Mouse (Mus musculus): ENCODE results near the gene Hes3. TPM values are rescaled to one million over a fixed set of nuclear protein-coding genes. Genes with fewer than 3 reads are reported as not detected.
A peak's percentile ranks its signal among the peaks of the same experiment; 100 is the strongest.

Hes3 gene
- polyA plus RNA-seq (2014; fragmentation: Nextera tagmentation; extraction: Ambion mirVana): 8.6 and 12.6 TPM in 2 replicates

DNA sequence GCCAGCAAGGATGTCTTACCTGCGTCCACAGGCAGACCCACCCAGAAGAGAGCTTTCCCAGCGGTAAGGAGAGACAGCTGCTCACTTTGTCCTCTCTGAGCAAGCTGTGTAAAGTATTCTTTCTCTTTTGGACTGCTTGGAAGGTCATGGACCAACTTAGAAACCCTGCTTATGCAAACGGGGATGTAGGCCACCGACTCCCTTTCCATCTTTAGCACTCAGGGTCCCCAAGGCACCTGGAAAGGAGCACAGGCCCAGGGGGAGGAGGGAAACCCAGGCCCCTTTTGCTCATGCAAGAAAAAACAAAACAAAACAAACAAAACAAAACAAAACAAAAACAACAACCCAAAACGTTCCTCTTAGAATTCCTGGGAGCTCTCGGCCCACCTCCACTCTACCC is at the start of gene Hes3:
Hes3 (minus strand) TSS at position 101 of the 400 bp plus-strand sequence.
- peak within 1 kb of the TSS; percentile 25 for H3K4me3 ChIP-seq (ENCODE audit: low read depth, low read length)
- no peaks in the 10 kb centered on the region for H3K9me3 ChIP-seq (ENCODE audit: control insufficient read depth, low read length)
- peaks cover 71% of the 10 kb centered on the region for H3K4me1 ChIP-seq (ENCODE audit: control insufficient read depth, insufficient read depth, low read length)
- H3K9ac ChIP-seq (ENCODE audit: low read length): peak within 1 kb of the TSS; percentile 48
- H3K27ac ChIP-seq (ENCODE audit: low read depth, low read length): peak within 1 kb of the TSS; percentile 40
- DNase-seq (ENCODE audit: low spot score, missing footprints) (peak; percentile 84), ATAC-seq (ENCODE audit: low FRiP score) (no peak)
- H3K36me3 ChIP-seq (ENCODE audit: control insufficient read depth, insufficient read depth, low read length): no peaks in the 10 kb centered on the region
- peak within 1 kb of the TSS; percentile 45 for H3K4me2 ChIP-seq
- peaks cover 71% of the 10 kb centered on the region for H3K27me3 ChIP-seq (ENCODE audit: control insufficient read depth, insufficient read depth, low read length)
- WGBS: 13% methylated on average over 6 of the region's 6 CpGs

DNA sequence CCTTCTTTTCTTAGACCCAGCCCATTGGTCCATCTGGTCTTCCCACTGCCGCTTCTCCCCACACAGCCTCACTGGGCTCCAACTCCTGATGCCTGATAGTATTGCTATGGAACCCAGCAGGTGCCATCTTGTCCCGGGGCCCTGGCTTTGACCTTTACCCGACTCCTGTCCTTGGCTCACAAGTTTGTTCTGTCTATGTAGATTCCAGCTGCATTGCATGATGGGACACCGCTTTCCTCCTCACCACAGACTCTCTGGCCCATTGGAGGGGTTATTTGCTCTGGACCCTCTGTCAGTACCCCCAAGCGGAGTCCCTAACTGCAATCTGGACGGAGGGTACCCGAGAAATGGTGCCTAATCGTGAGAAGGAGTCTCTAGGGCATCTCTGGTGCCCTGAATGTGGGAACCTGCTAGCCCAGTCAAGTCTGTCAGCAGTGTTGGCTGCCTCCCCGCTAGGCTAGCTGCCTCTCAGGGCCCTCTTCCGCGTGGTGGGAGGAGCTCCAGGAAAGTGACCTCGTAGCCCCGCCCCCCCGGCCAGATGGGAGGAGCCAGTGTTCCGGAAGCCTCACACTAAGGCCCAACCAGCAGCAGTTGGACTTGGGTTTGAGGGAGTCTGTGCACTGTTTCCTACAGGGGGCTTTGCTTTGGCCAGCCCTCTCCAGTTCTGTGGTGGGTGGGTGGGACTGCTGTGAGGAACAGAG is 49.3 kb upstream of the Hes3 start:
- peak; percentile 89 for DNase-seq (ENCODE audit: low spot score, missing footprints)
- no peak overlapping the region for H3K9ac ChIP-seq (ENCODE audit: low read length)
- H3K27ac ChIP-seq (ENCODE audit: low read depth, low read length): no peak overlapping the region
- no peak overlapping the region for H3K4me2 ChIP-seq
- no peaks in the 10 kb centered on the region for H3K36me3 ChIP-seq (ENCODE audit: control insufficient read depth, insufficient read depth, low read length)
- H3K27me3 ChIP-seq (ENCODE audit: control insufficient read depth, insufficient read depth, low read length): peaks cover 31% of the 10 kb centered on the region
- no peak overlapping the region for H3K4me3 ChIP-seq (ENCODE audit: low read depth, low read length)
- ATAC-seq (ENCODE audit: low FRiP score): no peak
- H3K9me3 ChIP-seq (ENCODE audit: control insufficient read depth, low read length): no peaks in the 10 kb centered on the region
- WGBS: 38% methylated on average over 15 of the region's 15 CpGs
- peaks cover 14% of the 10 kb centered on the region for H3K4me1 ChIP-seq (ENCODE audit: control insufficient read depth, insufficient read depth, low read length)

DNA sequence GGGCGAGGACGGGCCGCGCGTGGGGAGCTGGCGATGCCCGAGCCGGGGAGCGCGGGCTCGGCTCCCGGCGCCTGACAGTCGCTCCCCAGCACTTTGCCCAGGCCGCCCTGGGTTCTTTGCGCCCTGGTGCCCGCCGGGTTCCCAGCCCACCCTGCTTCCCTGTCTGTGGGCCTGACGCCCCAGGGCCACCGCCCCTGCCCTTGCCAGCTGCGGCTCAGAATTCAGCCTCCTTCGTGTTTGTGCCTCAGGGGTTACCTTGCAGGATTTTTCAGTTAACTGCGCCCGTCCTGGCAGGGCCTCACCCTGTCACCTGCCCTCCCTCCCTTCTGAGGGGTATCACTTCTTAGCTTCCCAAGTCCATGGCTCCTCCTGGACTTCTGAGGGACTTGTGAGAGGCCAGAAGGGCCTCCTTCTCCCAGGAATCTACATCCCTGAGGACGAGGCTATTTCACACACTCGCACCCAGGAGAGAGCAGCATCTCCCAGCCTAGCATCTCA is 47.9 kb upstream of the Hes3 start:
- DNase-seq (ENCODE audit: low spot score, missing footprints) (peak; percentile 91), ATAC-seq (ENCODE audit: low FRiP score) (peak; percentile 17; the same call in 1 of the 2 replicates)
- Histone ChIP-seq H3K36me3 (ENCODE audit: control insufficient read depth, insufficient read depth, low read length) (peaks cover 5% of the 10 kb centered on the region; the same call in 1 of the 2 replicates), H3K4me2 (peak overlapping the region; percentile 100), H3K4me3 (ENCODE audit: low read depth, low read length) (peak overlapping the region; percentile 57), H3K27me3 (ENCODE audit: control insufficient read depth, insufficient read depth, low read length) (peaks cover 31% of the 10 kb centered on the region), H3K9ac (ENCODE audit: low read length) (peak overlapping the region; percentile 61), H3K27ac (ENCODE audit: low read depth, low read length) (no peak overlapping the region), H3K9me3 (ENCODE audit: control insufficient read depth, low read length) (no peaks in the 10 kb centered on the region), H3K4me1 (ENCODE audit: control insufficient read depth, insufficient read depth, low read length) (peaks cover 14% of the 10 kb centered on the region)
- under 1% methylated on average over 21 of the region's 26 CpGs for WGBS

DNA sequence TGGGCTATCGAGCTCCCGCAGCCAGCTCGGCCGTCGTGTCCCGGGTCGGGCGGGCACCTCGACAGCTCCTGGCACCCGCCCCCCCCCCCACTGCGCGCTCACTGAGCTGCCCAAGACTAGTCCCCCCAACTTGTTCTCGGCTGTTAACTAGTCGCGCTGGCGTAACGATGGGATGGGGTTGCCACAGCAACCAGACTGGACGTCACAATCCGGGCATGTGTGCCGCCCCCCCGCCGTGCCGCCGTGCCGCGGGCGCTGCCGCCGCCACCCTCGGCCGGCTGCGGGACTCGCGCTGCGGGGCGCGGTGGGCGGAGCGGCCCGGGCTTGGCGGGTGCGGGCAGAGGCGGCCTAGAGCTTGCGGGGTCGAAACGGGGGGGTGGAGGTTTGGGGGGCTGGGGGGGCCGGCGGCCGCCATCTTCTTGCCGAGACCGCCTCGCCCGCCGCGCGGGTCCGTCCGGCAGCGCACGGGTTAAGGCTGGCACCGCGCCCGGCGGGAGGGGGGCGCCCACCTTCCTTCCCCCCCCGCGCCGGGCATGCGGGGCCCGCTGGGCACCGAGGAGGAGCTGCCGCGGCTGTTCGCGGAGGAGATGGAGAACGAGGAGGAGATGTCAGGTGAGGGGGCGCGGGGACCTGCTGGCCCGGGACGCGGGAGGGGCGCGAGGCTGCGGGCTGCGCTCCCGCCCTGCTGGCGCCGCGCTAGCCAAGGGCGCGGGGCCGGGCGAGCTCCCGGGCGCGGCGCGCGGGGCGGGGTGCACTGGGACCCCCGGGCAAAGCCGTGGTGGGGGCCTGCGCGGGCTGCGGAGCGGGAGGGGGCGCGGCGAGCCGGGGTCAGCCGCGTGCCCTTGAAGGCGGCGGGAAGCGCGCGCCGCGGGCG is 47.2 kb upstream of the Hes3 start, which contains the start of gene Chd5:
Chd5 (plus strand) TSS at position 233 of the 874 bp plus-strand sequence.
- Histone ChIP-seq H3K4me2 (peak within 1 kb of the TSS; percentile 100), H3K9me3 (ENCODE audit: control insufficient read depth, low read length) (no peaks in the 10 kb centered on the region), H3K27ac (ENCODE audit: low read depth, low read length) (no peak within 1 kb of the TSS), H3K9ac (ENCODE audit: low read length) (peak within 1 kb of the TSS; percentile 61), H3K36me3 (ENCODE audit: control insufficient read depth, insufficient read depth, low read length) (peaks cover 5% of the 10 kb centered on the region; the same call in 1 of the 2 replicates), H3K27me3 (ENCODE audit: control insufficient read depth, insufficient read depth, low read length) (peaks cover 31% of the 10 kb centered on the region), H3K4me1 (ENCODE audit: control insufficient read depth, insufficient read depth, low read length) (peaks cover 14% of the 10 kb centered on the region), H3K4me3 (ENCODE audit: low read depth, low read length) (peak within 1 kb of the TSS; percentile 57)
- DNase-seq (ENCODE audit: low spot score, missing footprints) (no peak), ATAC-seq (ENCODE audit: low FRiP score) (peak; percentile 23; the same call in 1 of the 2 replicates)
- 1% methylated on average over 64 of the region's 120 CpGs for WGBS

DNA sequence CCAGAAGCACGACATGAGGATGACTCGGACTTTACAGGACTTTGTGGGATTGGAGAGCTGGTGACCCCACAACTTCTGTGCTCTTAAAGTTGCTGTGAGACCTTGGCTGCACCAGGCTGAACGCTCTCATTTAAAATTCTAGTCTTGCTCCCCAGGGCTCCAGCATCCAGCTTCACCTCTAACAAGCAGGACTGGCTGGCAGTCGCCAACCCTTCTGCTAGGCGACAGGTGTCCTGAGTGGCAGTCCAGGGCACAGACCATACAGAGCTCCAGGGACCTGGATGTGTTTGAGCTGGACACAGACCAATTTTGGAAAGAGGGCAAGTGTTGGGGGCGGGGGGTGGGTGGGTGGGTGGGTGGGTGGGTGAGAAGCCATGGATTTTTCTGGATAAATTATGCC is 46.3 kb upstream of the Hes3 start:
- 20% methylated on average over 6 of the region's 6 CpGs for WGBS

DNA sequence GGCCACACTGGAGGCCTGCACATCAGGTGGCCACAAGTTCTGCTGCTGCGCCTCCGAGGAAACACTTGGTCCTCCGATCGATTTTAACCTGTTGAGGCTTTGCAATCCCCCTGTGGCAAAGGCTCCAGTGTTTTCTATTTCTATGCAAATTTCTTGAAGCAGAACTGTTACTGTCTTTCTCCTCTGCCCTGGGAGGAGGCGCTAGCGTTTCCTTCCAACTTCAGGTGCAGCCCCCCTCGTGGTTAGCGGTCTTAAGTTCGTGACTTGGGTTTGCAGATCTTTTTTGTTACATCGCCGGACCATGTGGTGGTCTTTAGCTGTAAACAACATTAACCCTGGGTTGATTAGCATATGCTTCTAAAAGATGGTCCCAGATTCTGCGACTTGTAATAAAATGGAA is 42.1 kb upstream of the Hes3 start:
- WGBS: 92% methylated on average over 12 of the region's 12 CpGs
- peaks cover 28% of the 10 kb centered on the region for H3K36me3 ChIP-seq (ENCODE audit: control insufficient read depth, insufficient read depth, low read length)
- no peak overlapping the region for H3K4me3 ChIP-seq (ENCODE audit: low read depth, low read length)
- H3K27ac ChIP-seq (ENCODE audit: low read depth, low read length): no peak overlapping the region
- ATAC-seq (ENCODE audit: low FRiP score) (no peak), DNase-seq (ENCODE audit: low spot score, missing footprints) (no peak)
- no peaks in the 10 kb centered on the region for H3K9me3 ChIP-seq (ENCODE audit: control insufficient read depth, low read length)
- peaks cover 3% of the 10 kb centered on the region for H3K4me1 ChIP-seq (ENCODE audit: control insufficient read depth, insufficient read depth, low read length)
- H3K4me2 ChIP-seq: no peak overlapping the region
- peaks cover 5% of the 10 kb centered on the region for H3K27me3 ChIP-seq (ENCODE audit: control insufficient read depth, insufficient read depth, low read length)
- H3K9ac ChIP-seq (ENCODE audit: low read length): no peak overlapping the region

More for the DNA sequence above, 46.3 kb upstream of the Hes3 start:
- H3K27ac ChIP-seq (ENCODE audit: low read depth, low read length): no peak overlapping the region
- no peak overlapping the region for H3K4me3 ChIP-seq (ENCODE audit: low read depth, low read length)
- H3K4me2 ChIP-seq: no peak overlapping the region
- DNase-seq (ENCODE audit: low spot score, missing footprints) (no peak), ATAC-seq (ENCODE audit: low FRiP score) (no peak)
- peaks cover 14% of the 10 kb centered on the region for H3K4me1 ChIP-seq (ENCODE audit: control insufficient read depth, insufficient read depth, low read length)
- peaks cover 31% of the 10 kb centered on the region for H3K27me3 ChIP-seq (ENCODE audit: control insufficient read depth, insufficient read depth, low read length)
- peaks cover 8% of the 10 kb centered on the region; the same call in 1 of the 2 replicates for H3K36me3 ChIP-seq (ENCODE audit: control insufficient read depth, insufficient read depth, low read length)
- H3K9ac ChIP-seq (ENCODE audit: low read length): no peak overlapping the region
- H3K9me3 ChIP-seq (ENCODE audit: control insufficient read depth, low read length): no peaks in the 10 kb centered on the region

DNA sequence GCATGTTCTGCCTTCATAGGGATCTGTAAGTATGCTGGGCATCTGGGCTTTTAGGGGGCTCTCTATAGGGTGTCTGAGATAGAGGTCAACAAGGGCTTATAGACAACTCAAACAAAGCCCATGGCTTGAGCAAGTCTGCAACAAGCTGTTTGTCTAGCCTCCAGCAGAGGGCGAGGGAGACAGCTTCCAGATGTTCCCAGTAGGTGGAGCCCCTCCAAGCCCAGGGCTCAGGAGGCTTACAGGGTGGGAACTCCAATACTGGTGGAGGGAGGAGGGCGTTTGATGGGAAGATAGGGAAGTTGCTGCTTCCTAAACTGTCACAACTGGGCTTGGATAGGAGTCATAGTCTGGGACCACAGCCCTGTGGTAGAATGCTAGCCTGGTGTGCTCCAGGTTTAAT is 41.5 kb upstream of the Hes3 start:
- 46% methylated on average over 2 of the region's 2 CpGs for WGBS
- Histone ChIP-seq H3K27ac (ENCODE audit: low read depth, low read length) (no peak overlapping the region), H3K36me3 (ENCODE audit: control insufficient read depth, insufficient read depth, low read length) (peaks cover 28% of the 10 kb centered on the region)

DNA sequence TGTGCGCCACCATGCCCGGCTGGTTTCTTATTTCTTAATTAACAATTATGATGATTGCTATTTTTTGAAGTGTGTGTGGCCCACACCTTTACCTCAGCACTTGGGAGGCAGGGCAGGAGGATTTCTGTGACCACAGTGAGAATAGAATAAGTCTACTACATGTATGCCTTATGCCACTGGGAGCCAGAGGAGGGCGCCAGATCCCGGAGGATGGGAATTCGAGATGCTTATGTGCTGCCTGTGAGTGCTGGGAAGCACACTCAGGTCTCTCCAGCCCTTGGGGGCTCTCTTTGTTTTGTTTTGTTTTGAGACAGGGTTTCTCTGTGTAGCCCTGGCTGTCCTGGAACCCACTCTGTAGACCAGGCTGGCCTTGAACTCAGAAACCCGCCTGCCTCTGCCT is 37.2 kb upstream of the Hes3 start:
- peaks cover 13% of the 10 kb centered on the region for H3K4me1 ChIP-seq (ENCODE audit: control insufficient read depth, insufficient read depth, low read length)
- H3K36me3 ChIP-seq (ENCODE audit: control insufficient read depth, insufficient read depth, low read length): peaks cover 23% of the 10 kb centered on the region
- DNase-seq (ENCODE audit: low spot score, missing footprints) (peak; percentile 91), ATAC-seq (ENCODE audit: low FRiP score) (no peak)
- no peak overlapping the region for H3K9ac ChIP-seq (ENCODE audit: low read length)
- H3K27ac ChIP-seq (ENCODE audit: low read depth, low read length): no peak overlapping the region
- 81% methylated on average over 6 of the region's 6 CpGs for WGBS
- no peak overlapping the region for H3K4me2 ChIP-seq
- no peaks in the 10 kb centered on the region for H3K9me3 ChIP-seq (ENCODE audit: control insufficient read depth, low read length)
- no peak overlapping the region for H3K4me3 ChIP-seq (ENCODE audit: low read depth, low read length)
- H3K27me3 ChIP-seq (ENCODE audit: control insufficient read depth, insufficient read depth, low read length): no peaks in the 10 kb centered on the region

More for the DNA sequence above, 41.5 kb upstream of the Hes3 start:
- Histone ChIP-seq H3K4me1 (ENCODE audit: control insufficient read depth, insufficient read depth, low read length) (no peaks in the 10 kb centered on the region), H3K27me3 (ENCODE audit: control insufficient read depth, insufficient read depth, low read length) (no peaks in the 10 kb centered on the region; the same call in 1 of the 2 replicates), H3K9ac (ENCODE audit: low read length) (no peak overlapping the region), H3K9me3 (ENCODE audit: control insufficient read depth, low read length) (no peaks in the 10 kb centered on the region), H3K4me3 (ENCODE audit: low read depth, low read length) (no peak overlapping the region), H3K4me2 (no peak overlapping the region)
- DNase-seq (ENCODE audit: low spot score, missing footprints) (peak; percentile 94), ATAC-seq (ENCODE audit: low FRiP score) (peak; percentile 54)
